Mouse (Mus musculus) thymus, adult 2 months (tissue): ENCODE data around the gene Tedc1. TPM values are rescaled to one million over a fixed set of nuclear protein-coding genes. Genes with fewer than 3 reads are reported as not detected.
A peak's percentile ranks its signal among the peaks of the same experiment; 100 is the strongest.

Experiments used
- DNase-seq: peaks from one replicate; pipeline ENCODE4 v3.0.0; 2021
- H3K27ac ChIP-seq: fragments of 200-500 bp; 2 replicates; pipeline ENCODE4 v1.5.1; 2012; ENCODE audit warnings: low read length, control low read depth; ENCODE audit not compliant: control insufficient read depth, insufficient read depth
- H3K27me3 ChIP-seq: fragments of 200-500 bp; 2 replicates; pipeline ENCODE4 v1.6.1; 2012; ENCODE audit warnings: mild to moderate bottlenecking, low read length, moderate library complexity, mixed read lengths; ENCODE audit not compliant: control insufficient read depth, insufficient read depth
- H3K36me3 ChIP-seq: fragments of 200-500 bp; 2 replicates; pipeline ENCODE4 v1.6.1; 2012; ENCODE audit warnings: mild to moderate bottlenecking, low read length, moderate library complexity; ENCODE audit not compliant: control insufficient read depth, insufficient read depth
- H3K4me1 ChIP-seq: fragments of 200-500 bp; replicated peaks from 2 replicates; pipeline ENCODE4 v1.6.1; 2012; ENCODE audit warnings: low read length; ENCODE audit not compliant: control insufficient read depth, insufficient read depth
- H3K4me3 ChIP-seq: fragments of 200-500 bp; 2 replicates; pipeline ENCODE4 v1.5.1; 2012; ENCODE audit warnings: mild to moderate bottlenecking, low read length, control low read depth, moderate library complexity; ENCODE audit not compliant: control insufficient read depth, insufficient read depth
- CTCF ChIP-seq: fragments of 200-500 bp; IDR thresholded peaks from 2 replicates; pipeline ENCODE4 v1.5.1; 2012; ENCODE audit warnings: mild to moderate bottlenecking, control low read depth, low read length, moderate library complexity, borderline replicate concordance; ENCODE audit not compliant: control insufficient read depth, poor library complexity, insufficient read depth; ENCODE audit errors: extremely low read depth
- POLR2A ChIP-seq: fragments of 200-500 bp; IDR thresholded peaks from 2 replicates; pipeline ENCODE4 v1.6.1; 2012; ENCODE audit warnings: mild to moderate bottlenecking, low read length, control low read depth, moderate library complexity; ENCODE audit not compliant: control insufficient read depth, poor library complexity, insufficient read depth; ENCODE audit errors: extremely low read depth
- WGBS: fragments of 180-500 bp; shearing (Covaris S2); methylation state at CpG from one replicate; pipeline ENCODE4 v1.1.7; 2018; 5-methylcytosine and 5-hydroxymethylcytosine counted together
- polyA plus RNA-seq: library from polyadenylated mRNA; depleted of rRNA; stranded (reverse); fragments of >200 nt; gene quantifications from 2 replicates; pipeline ENCODE4 v1.2.3, GENCODE M21; 2012

Tedc1 gene
- polyA plus RNA-seq, 1 experiment: 96.2 TPM

DNA sequence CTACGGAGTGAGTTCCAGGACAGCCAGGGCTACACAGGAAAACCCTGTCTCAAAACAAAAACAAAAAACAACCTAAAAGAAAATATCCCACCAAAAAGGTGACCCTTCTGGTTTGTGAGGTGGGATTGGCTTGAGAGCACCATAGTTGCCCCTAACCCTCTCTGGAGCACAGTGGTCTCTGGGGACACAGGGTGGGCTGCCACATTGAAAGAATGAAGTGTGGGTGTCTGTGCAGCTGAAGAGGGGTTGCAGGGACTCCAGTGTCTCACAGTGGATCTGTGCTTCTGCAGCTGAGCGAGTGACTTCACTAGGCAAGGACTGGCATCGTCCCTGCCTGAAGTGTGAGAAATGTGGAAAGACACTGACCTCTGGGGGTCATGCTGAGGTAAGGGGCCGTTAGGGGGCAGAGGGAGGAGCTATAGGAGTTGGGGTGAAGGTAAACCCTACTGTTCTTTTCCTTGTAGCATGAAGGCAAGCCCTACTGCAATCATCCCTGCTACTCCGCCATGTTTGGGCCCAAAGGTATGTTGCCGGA lies 3.2 kb upstream of the Tedc1 start:
- no peak for DNase-seq
- peak overlapping the region; percentile 95 for H3K4me3 ChIP-seq
- H3K36me3 ChIP-seq: no peaks in the 10 kb centered on the region
- TF ChIP-seq POLR2A: no peak
- no peak for TF ChIP-seq CTCF
- no peaks in the 10 kb centered on the region for H3K27me3 ChIP-seq
- 48% methylated on average over 6 of the region's 6 CpGs for WGBS
- H3K27ac ChIP-seq: no peak overlapping the region
- peaks cover 61% of the 10 kb centered on the region for H3K4me1 ChIP-seq

DNA sequence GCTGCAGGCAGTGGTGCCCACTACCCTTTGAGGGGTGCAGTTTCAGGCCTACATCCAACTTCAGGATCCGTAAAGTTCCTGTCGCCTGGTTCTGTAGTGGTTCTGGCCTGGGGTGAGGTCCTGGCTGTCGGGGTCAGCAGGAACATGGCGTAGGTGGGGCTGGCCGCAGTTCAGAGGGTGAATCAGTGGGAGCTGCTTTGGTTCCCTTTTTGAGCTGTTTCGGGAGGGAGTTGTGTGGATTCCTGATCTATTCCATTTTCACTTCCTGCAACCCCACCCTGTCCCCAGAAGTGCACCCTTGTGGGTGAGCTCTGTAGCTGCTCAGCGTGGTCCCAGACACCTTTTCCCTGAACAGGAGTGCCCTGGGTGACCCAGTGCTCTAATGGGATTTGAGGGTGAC lies 2.2 kb upstream of the Tedc1 start:
- WGBS: 82% methylated on average over 7 of the region's 7 CpGs
- Histone ChIP-seq H3K36me3 (no peaks in the 10 kb centered on the region), H3K4me1 (peaks cover 61% of the 10 kb centered on the region), H3K4me3 (no peak overlapping the region), H3K27ac (peak overlapping the region; percentile 12; the same call in 1 of the 2 replicates), H3K27me3 (no peaks in the 10 kb centered on the region)
- no peak for DNase-seq
- TF ChIP-seq POLR2A (no peak), CTCF (no peak)

DNA sequence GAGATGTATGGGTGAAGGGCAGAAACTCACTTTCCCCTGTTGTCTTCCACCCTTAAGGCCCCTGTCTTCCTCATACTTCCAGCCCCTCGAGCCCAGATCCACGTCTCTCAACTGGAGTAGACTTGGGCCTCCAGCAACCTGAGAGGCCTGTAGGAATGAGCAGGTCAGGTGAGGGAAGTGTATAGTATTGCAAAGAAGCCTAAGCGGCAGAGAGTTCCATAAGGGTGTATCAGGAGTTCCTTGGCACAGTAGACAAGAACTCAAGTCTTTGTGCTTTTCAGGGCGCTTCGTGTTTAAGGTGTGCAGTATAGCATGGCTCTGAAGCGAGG lies 1.5 kb upstream of the Tedc1 start:
- WGBS: 41% methylated on average over 6 of the region's 6 CpGs
- no peaks in the 10 kb centered on the region for H3K27me3 ChIP-seq
- no peaks in the 10 kb centered on the region for H3K36me3 ChIP-seq
- TF ChIP-seq POLR2A: no peak
- peaks cover 56% of the 10 kb centered on the region for H3K4me1 ChIP-seq
- peak overlapping the region; percentile 90 for H3K27ac ChIP-seq
- H3K4me3 ChIP-seq: peak overlapping the region; percentile 58
- DNase-seq: no peak

DNA sequence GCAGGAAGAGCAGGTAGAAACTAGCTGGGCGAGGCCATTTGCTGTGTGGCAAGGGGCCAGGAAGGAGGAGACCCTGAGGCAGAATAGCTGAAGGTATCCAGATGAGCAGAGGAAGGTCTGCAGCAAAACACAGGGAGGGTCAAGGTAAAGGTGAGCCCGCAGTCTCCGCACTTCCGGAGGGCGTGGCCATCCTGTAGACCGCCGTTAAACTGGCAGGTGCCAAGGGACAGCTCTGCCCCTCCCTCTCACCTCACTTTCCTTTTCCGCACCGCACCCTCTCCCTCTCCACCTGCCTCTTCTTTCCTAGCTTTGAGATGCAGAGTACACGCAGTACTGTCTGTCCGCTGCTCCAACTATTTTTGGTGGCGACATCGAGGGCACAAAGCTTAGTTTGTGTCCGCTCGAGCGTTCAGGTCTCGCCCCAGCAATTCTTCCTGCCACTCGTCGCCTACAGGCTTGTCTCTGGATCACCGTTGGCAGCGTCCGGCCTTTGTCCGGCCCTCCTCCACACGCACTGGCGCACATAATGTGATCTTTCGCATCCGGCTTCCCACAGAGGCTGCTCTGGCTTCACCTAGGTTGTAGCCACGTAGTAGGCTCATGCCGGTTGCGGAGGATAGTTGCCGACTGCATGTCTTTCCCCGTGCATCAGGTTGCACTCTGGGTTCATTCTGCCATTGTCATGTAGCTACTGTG lies 997 bp upstream of the Tedc1 start:
- Histone ChIP-seq H3K27ac (peak overlapping the region; percentile 90), H3K4me1 (peaks cover 52% of the 10 kb centered on the region), H3K4me3 (peak overlapping the region; percentile 58), H3K27me3 (no peaks in the 10 kb centered on the region), H3K36me3 (no peaks in the 10 kb centered on the region)
- DNase-seq: peak; percentile 73
- peak; percentile 41; the same call in 1 of the 2 replicates for TF ChIP-seq POLR2A
- TF ChIP-seq CTCF: no peak
- 1% methylated on average over 32 of the region's 32 CpGs for WGBS

DNA sequence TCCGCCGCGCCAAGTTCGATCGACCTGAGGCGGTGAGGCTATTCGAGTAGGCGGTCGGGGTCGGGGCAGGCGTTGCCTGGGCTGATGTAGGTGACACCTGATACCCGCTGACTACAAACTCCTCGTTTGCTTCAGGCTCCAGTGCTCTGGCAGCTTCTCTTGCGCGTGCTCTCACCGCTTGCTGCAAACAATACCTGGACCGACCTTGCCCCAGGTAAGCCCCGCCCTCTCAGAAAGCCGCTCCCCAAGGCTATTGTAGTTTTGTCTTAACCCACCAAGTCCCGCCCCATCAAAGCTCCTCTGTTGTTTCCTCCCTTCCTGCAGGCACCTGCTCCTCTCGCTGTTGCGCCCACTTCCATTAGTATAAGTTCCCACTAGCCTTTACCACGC lies 314 bp downstream of the Tedc1 start:
- DNase-seq: peak; percentile 65
- Histone ChIP-seq H3K27ac (no peak overlapping the region), H3K4me1 (peaks cover 40% of the 10 kb centered on the region), H3K4me3 (peak overlapping the region; percentile 85), H3K27me3 (no peaks in the 10 kb centered on the region), H3K36me3 (no peaks in the 10 kb centered on the region)
- under 1% methylated on average over 23 of the region's 23 CpGs for WGBS
- TF ChIP-seq POLR2A: no peak
- no peak for TF ChIP-seq CTCF

DNA sequence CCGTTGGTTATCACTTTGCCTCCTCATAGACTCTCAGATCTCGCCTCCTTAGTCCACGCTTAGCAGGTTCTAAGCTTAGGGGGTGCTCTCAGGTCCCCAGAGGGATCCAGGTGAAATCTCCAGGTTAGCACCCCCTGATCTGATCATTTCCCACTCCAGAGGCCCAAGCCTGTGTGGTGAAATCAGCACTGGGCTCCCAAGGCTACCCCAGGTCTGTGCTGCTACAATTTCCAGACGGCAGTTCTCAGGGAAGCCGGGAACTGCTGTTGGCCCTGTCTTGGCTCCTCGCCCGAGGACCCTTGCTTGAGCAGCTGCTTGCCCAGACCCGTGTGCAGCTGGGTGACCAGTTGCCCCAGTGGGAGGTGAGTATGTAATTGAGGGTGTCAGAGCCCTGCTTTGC lies 781 bp downstream of the Tedc1 start:
- Histone ChIP-seq H3K27me3 (no peaks in the 10 kb centered on the region), H3K36me3 (peaks cover 5% of the 10 kb centered on the region; the same call in 1 of the 2 replicates), H3K4me1 (peaks cover 38% of the 10 kb centered on the region), H3K4me3 (peak overlapping the region; percentile 85), H3K27ac (no peak overlapping the region)
- no peak for TF ChIP-seq CTCF
- no peak for TF ChIP-seq POLR2A
- WGBS: 28% methylated on average over 8 of the region's 8 CpGs
- no peak for DNase-seq
